ENCODE assay signal across 11 mouse cellular contexts in the genomic region with DNA sequence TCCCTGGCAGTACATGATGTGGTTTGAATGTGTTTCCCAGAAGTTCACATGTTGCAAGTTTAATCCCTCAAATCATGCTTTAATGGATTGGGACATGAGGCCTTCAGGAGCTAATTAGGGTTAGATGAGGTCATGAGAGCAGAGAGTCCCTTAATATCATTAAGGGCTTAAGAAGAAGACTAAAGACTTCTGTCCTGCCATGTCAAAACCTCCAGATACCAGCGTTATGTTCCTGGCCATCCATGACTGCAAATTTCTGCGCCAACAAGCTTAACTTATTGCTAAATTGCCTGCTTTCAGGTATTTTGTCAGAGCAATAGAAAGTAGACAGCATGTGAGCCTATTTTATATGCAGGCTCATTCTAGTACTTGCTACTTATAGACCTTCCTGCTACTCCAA.
"Had no signal": no experiment of that assay in that cellular context is flagged by ENCODE, and none has a peak within 500 bp of the region (broad histone marks: within the 10 kb centered on the region; RNA-seq: fewer than 3 reads in every experiment).

No protein-coding gene starts in this region.

- DNase-seq: right cerebral cortex, adult 18-20 months; right cerebral cortex, postnatal 14 days; right cerebral cortex, postnatal 25 days; right cerebral cortex, postnatal 4 days; spleen, adult 18-20 months; thymus, adult 18-20 months; thymus, adult 2 months; thymus, postnatal 14 days; thymus, postnatal 25 days; thymus, postnatal 36 days; thymus, postnatal 4 days had no signal
